Mouse (Mus musculus) forebrain, embryonic 13.5 days (tissue): Measurements from ENCODE around the gene Trp53bp1. TPM values are rescaled to one million over a fixed set of nuclear protein-coding genes. Genes with fewer than 3 reads are reported as not detected.

Experiments
- ATAC-seq: fragments of 200-750 bp; cut with Nextera tagmentation; 2 replicates; pipeline ENCODE4 v1.8.0; 2017
- H3K27ac ChIP-seq: fragments of 300-500 bp; sonication (generic); 2 replicates; pipeline ENCODE4 v1.5.1; 2015; ENCODE audit warnings: inconsistent platforms, mild to moderate bottlenecking, moderate library complexity
- H3K27me3 ChIP-seq: fragments of 300-500 bp; sonication (generic); 2 replicates; pipeline ENCODE4 v1.6.1; 2015; ENCODE audit warnings: mild to moderate bottlenecking, inconsistent platforms
- H3K36me3 ChIP-seq: fragments of 300-500 bp; sonication (generic); 2 replicates; pipeline ENCODE4 v1.6.1; 2015; ENCODE audit warnings: mild to moderate bottlenecking, inconsistent platforms; ENCODE audit not compliant: poor library complexity, severe bottlenecking
- H3K4me1 ChIP-seq: fragments of 300-500 bp; sonication (generic); 2 replicates; pipeline ENCODE4 v1.6.1; 2015; ENCODE audit warnings: inconsistent platforms
- H3K4me2 ChIP-seq: fragments of 300-500 bp; sonication (generic); 2 replicates; pipeline ENCODE4 v1.6.1; 2015; ENCODE audit warnings: inconsistent platforms, mild to moderate bottlenecking, moderate library complexity
- H3K4me3 ChIP-seq: fragments of 300-500 bp; sonication (generic); 2 replicates; pipeline ENCODE4 v1.5.1; 2015; ENCODE audit warnings: mild to moderate bottlenecking, inconsistent platforms
- H3K9ac ChIP-seq: fragments of 300-500 bp; sonication (generic); 2 replicates; pipeline ENCODE4 v1.6.1; 2015; ENCODE audit warnings: mild to moderate bottlenecking, inconsistent platforms
- H3K9me3 ChIP-seq: fragments of 300-500 bp; sonication (generic); replicated peaks from 2 replicates; pipeline ENCODE4 v1.6.1; 2016; ENCODE audit warnings: inconsistent platforms
- WGBS: fragments of 180-500 bp; shearing (Covaris S2); methylation state at CpG from one replicate; pipeline ENCODE4 v1.1.7; 2015; 5-methylcytosine and 5-hydroxymethylcytosine counted together
- polyA plus RNA-seq: library from polyadenylated mRNA; unstranded; fragments of >200 nt; fragmentation: Nextera tagmentation; extraction: Ambion mirVana; gene quantifications from 2 replicates; pipeline ENCODE4 v1.2.1, GENCODE M21; 2015

Trp53bp1 gene
- polyA plus RNA-seq = 179 and 204 TPM in 2 replicates

DNA sequence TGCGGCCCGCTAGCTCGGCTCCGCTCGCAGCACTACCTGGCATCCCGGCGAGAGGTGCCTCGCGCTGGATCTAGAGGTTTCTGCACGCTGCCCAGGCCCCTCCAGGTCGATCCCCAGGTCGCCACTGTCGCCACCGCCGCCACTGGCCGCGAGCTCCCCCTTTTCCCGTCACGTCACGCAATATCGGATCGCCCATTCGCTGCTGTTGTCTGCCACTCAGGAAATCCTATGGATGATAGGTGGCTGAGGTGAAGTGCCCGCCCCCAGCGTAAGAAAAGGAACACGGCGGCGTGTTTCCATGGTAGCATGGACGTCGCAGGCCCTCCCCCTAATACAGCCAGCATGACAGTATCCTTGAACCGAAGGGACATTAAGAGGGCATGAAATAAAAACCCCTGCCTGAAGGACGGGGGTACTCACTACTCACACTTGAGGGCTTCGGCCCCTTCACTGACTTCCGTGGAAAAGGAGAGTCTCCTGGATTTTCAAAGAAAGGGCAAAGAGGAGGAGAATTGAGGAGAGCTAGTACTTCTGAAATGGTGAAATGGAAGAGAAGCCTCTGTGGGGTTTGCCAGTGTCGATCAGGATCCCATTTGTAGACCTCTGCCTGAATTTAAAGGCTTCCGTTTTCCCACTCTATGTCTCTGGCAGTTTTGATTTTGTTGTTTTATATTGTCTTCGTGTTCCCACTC is at the start of gene Trp53bp1:
Gene Trp53bp1, minus strand, starts transcription at position 172 of the 692 bp plus-strand sequence.
- peak within 1 kb of the TSS; percentile 88 for H3K9ac ChIP-seq
- no peaks in the 10 kb centered on the region for H3K27me3 ChIP-seq
- peaks cover 48% of the 10 kb centered on the region for H3K4me1 ChIP-seq
- peak within 1 kb of the TSS; percentile 72 for H3K4me2 ChIP-seq
- no peaks in the 10 kb centered on the region for H3K9me3 ChIP-seq
- H3K4me3 ChIP-seq = peak within 1 kb of the TSS; percentile 87
- H3K27ac ChIP-seq = peak within 1 kb of the TSS; percentile 94
- WGBS = under 1% methylated on average over 37 of the region's 37 CpGs
- H3K36me3 ChIP-seq = peaks cover 36% of the 10 kb centered on the region
- peak; percentile 99 for ATAC-seq

DNA sequence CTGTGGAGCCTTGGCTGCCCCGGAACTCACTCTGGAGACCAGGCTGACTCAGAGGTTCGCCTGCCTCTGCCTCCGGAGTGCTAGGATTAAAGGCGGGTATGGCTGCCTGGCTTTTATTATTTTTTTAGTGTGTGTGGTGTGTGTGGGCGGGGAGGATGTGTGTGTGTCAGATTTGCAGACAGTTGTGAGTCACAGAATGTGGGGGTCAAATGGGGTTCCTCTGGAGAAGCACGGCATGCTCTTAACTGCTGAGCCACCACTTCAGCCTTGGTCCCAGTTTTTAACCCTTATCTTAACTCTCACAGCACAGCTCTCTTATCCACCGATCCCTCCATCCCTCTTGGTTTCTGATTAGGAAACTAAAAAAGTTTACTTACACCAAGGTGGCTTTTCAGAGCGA is 45.1 kb upstream of the Trp53bp1 start:
- H3K4me1 ChIP-seq = no peaks in the 10 kb centered on the region
- 87% methylated on average over 8 of the region's 8 CpGs for WGBS
- H3K4me3 ChIP-seq = no peak overlapping the region
- H3K9ac ChIP-seq = no peak overlapping the region
- ATAC-seq = no peak
- H3K9me3 ChIP-seq = no peaks in the 10 kb centered on the region
- H3K27ac ChIP-seq = no peak overlapping the region
- no peak overlapping the region for H3K4me2 ChIP-seq
- H3K36me3 ChIP-seq = peaks cover 20% of the 10 kb centered on the region
- H3K27me3 ChIP-seq = no peaks in the 10 kb centered on the region

DNA sequence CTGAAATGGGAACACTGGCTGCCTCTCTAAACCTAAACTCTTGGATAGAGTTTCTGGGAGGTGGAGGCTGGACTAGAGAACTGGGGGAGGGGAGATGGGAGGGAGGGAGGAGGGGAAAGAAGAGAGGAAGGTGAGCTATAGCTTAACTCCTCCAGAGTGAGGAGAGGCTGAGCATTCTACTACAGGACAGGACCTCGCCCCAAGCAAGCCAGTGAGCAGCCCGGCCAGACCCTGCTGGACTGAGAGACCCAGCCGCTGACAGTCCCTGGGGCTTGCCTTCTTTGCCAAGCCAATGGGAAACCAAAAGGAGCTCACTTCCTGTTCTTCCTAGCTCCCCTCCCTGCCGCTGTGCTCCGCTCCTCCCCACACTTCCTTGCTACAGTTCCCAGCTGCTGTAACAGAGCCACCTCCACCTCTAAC is 37.8 kb upstream of the Trp53bp1 start:
- Histone ChIP-seq H3K4me3 (no peak overlapping the region), H3K9me3 (no peaks in the 10 kb centered on the region), H3K9ac (no peak overlapping the region), H3K4me2 (no peak overlapping the region), H3K27ac (no peak overlapping the region), H3K27me3 (no peaks in the 10 kb centered on the region), H3K36me3 (peaks cover 65% of the 10 kb centered on the region), H3K4me1 (no peaks in the 10 kb centered on the region)
- WGBS = 61% methylated on average over 5 of the region's 5 CpGs
- no peak for ATAC-seq

DNA sequence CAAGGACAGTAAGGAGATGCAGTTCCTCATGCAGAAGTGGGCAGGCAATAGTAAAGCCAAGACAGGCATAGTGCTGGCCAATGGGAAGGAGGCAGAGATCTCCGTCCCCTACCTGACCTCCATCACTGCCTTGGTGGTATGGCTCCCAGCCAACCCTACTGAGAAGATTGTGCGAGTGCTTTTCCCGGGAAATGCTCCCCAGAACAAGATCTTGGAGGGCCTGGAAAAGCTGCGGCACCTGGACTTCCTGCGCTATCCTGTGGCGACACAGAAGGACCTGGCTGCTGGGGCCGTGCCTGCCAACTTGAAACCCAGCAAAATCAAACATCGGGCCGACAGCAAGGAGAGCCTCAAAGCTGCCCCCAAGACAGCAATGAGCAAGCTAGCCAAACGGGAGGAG is 28.8 kb upstream of the Trp53bp1 start:
- no peaks in the 10 kb centered on the region for H3K27me3 ChIP-seq
- H3K4me2 ChIP-seq = no peak overlapping the region
- no peak for ATAC-seq
- H3K4me1 ChIP-seq = peaks cover 34% of the 10 kb centered on the region
- peaks cover 66% of the 10 kb centered on the region for H3K36me3 ChIP-seq
- H3K9ac ChIP-seq = no peak overlapping the region
- H3K27ac ChIP-seq = no peak overlapping the region
- H3K4me3 ChIP-seq = no peak overlapping the region
- WGBS = 91% methylated on average over 10 of the region's 10 CpGs
- no peaks in the 10 kb centered on the region for H3K9me3 ChIP-seq

DNA sequence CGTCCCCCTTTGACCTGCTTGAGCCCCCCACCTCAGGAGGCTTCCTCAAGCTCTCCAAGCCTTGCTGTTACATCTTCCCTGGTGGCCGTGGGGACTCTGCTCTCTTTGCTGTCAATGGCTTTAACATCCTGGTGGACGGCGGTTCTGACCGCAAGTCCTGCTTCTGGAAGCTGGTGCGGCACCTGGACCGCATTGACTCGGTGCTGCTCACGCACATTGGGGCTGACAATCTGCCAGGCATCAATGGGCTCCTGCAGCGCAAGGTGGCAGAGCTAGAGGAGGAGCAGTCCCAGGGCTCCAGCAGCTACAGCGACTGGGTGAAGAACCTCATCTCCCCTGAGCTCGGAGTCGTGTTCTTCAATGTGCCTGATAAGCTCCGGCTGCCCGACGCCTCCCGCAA is 28.3 kb upstream of the Trp53bp1 start:
- ATAC-seq = no peak
- no peak overlapping the region for H3K4me3 ChIP-seq
- H3K4me2 ChIP-seq = no peak overlapping the region
- H3K27me3 ChIP-seq = no peaks in the 10 kb centered on the region
- 91% methylated on average over 17 of the region's 17 CpGs for WGBS
- no peak overlapping the region for H3K9ac ChIP-seq
- H3K4me1 ChIP-seq = peaks cover 39% of the 10 kb centered on the region
- H3K27ac ChIP-seq = no peak overlapping the region
- no peaks in the 10 kb centered on the region for H3K9me3 ChIP-seq
- peaks cover 60% of the 10 kb centered on the region for H3K36me3 ChIP-seq

DNA sequence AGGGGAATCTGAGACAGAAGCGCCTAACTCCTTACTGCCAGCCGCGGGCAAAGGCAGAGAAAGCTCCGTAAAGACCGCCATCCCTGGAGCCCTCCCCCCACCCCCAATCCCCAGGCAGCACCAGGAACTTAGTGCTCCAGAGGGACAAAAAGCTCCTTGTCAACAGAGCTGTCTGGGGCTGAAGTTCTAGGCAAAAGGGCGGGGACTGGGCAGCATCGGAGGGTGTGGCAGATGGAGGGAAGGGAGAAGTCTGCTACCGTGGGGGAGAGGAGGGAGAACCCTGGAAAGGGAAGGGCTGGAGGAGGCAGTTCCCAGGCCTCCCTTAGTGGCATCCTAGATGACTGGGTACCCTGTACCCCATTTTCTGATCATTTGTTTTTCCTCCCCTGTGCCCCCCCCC is 26.9 kb upstream of the Trp53bp1 start:
- WGBS = 8% methylated on average over 8 of the region's 8 CpGs
- peaks cover 49% of the 10 kb centered on the region for H3K4me1 ChIP-seq
- H3K9ac ChIP-seq = 0 out of 2 replicates have a peak overlapping the region, but pooled peaks have one; percentile 26
- H3K27me3 ChIP-seq = no peaks in the 10 kb centered on the region
- peaks cover 47% of the 10 kb centered on the region for H3K36me3 ChIP-seq
- H3K9me3 ChIP-seq = no peaks in the 10 kb centered on the region
- no peak for ATAC-seq
- H3K4me2 ChIP-seq = peak overlapping the region; percentile 86
- H3K4me3 ChIP-seq = peak overlapping the region; percentile 48
- H3K27ac ChIP-seq = no peak overlapping the region

DNA sequence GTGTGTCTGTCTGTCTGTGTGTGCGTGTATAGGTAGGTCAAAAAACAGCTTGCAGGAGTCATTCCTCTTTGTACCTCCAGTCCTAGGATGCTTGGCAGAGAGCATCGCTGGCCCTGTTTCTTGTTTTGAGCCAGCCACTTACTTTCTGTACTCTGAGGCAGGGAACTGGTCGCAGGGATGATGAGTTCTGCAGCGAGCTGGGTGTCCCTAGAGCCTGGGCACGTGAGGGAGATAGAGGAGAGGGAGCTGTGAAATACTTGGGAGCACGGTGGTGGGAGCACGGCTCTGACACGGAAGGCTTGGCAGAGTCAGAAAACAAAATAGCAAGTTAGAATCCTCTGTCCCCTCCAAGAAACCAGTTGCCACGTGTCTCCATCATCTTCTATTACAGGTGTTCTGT is 26.5 kb upstream of the Trp53bp1 start:
- 7% methylated on average over 9 of the region's 9 CpGs for WGBS
- peak overlapping the region; percentile 48 for H3K4me3 ChIP-seq
- ATAC-seq = no peak
- no peaks in the 10 kb centered on the region for H3K27me3 ChIP-seq
- H3K9me3 ChIP-seq = no peaks in the 10 kb centered on the region
- H3K4me1 ChIP-seq = peaks cover 49% of the 10 kb centered on the region
- peak overlapping the region; percentile 40; the same call in 1 of the 2 replicates for H3K27ac ChIP-seq
- peaks cover 42% of the 10 kb centered on the region for H3K36me3 ChIP-seq
- peak overlapping the region; percentile 26; the same call in 1 of the 2 replicates for H3K9ac ChIP-seq
- H3K4me2 ChIP-seq = peak overlapping the region; percentile 86

DNA sequence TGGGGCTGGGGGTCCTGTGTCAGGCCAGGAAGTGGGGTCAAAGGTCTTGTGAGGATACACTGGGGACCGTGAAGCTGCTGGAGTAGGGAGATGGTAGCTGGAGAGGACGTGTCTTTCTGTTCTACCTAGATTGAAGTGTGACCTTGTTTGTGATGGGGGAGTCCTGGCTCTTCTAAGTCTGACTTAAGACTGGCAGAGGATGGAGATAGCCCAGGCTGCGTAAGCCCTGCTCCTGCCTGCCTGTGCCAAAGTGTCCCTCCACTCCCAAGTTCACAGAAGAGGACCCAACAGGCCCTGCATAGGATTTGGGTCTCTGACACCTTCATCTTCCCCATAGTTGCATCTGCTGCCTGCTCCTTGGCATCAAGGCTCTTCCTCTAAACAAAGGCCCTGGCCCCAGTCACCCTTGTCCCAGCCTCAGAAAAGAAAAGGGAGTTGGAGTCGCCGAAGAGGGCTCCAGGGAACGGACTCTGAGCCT is 25.6 kb upstream of the Trp53bp1 start:
- WGBS = 14% methylated on average over 6 of the region's 6 CpGs
- no peaks in the 10 kb centered on the region for H3K9me3 ChIP-seq
- no peaks in the 10 kb centered on the region for H3K27me3 ChIP-seq
- H3K4me3 ChIP-seq = peak overlapping the region; percentile 48
- H3K9ac ChIP-seq = peak overlapping the region; percentile 63
- peak overlapping the region; percentile 79 for H3K27ac ChIP-seq
- peak overlapping the region; percentile 86 for H3K4me2 ChIP-seq
- ATAC-seq = 0 out of 2 replicates have a peak, but pooled peaks have one; percentile 0
- H3K4me1 ChIP-seq = peaks cover 49% of the 10 kb centered on the region
- peaks cover 33% of the 10 kb centered on the region for H3K36me3 ChIP-seq

DNA sequence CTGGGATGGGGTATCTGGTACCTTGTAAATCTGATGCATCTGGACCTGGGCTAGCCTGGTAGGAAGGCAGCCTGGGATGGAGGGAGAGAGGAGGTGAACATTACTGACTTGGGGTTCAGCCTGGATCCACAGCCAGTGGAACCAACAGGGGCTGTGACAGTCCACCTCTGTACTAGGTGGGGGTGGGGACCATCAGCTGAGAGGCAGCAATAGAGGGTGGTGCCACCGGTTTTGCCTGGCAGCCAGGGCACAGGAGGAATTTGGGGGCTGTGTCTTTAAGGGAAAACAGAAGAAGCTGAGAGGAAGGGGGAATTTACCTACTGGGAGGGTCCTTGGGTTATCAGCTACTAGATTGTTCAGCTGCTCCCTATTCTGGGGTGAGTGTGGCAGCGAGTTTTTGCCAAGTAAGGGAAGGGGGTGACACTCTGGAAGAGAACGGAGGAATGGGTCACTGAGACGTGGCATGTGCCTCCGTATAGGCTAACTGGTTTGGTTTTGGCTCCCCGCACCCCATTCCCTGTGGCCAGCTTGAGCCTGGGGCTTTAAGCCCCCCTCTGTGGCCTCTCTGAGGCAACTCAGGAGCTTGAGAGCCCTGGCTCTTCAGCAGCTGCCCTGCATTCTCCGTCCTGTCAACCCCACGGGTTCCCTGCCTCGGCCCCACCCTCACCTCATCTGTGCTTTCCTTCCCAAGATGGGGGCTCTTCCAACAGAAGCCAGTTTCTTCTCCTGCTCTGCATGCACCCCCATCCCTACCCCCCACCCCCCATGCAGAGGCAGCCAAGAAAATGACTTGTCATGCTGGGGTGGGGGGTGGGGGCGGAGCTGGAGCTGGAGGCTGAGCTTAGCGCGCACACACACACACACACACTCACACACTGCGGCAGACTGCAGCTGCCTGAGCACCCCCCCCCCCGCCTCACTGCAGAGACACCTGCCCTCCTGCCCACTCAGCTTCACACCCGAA is 24.7 kb upstream of the Trp53bp1 start:
- 0% methylated on average over 15 of the region's 15 CpGs for WGBS
- Histone ChIP-seq H3K4me3 (peak overlapping the region; percentile 48), H3K4me1 (peaks cover 52% of the 10 kb centered on the region), H3K27ac (peak overlapping the region; percentile 79), H3K27me3 (no peaks in the 10 kb centered on the region), H3K9me3 (no peaks in the 10 kb centered on the region), H3K36me3 (peaks cover 24% of the 10 kb centered on the region), H3K9ac (peak overlapping the region; percentile 63), H3K4me2 (peak overlapping the region; percentile 86)
- peak; percentile 65 for ATAC-seq

DNA sequence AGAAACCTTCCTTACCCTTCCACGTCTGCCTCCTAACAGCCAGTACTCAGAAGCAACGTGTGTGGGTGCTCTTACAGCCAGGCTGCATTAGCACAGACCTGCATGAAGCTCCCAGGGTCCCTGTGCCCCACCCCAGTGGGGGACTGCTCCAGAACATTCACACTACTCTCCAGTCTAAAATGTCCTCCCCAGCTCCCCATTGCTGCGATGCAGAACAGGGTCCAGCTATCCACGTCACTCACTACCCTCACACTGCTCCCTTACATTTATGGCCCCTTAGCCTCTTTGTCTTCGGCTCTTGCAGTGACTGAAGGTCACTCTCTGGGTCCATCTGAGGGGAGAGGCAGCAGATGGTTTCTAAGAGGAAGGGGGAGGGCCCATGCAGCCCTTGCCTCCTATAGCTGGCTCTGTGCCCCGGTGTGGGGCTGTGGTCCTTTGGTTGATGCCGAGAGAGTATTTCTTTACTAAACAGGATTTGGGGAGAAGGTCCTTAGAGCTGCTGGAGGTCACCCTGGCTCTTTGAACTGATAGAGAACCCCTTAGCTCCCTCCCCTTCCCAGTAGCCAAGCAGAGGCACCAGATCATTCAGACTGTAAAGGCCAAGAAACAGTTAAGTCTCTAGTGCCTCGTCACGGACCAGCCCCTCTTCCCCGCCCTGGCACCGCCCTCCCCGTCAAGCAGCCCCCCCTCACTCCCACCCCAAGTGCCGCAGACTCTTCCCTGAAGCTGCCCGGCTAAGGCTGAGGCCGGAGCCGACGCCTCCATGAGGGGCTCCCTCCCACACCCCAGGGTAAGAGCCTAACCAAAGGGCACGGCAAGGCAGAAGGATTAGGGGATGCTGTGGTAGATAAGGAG is 23.8 kb upstream of the Trp53bp1 start:
- ATAC-seq = peak; percentile 80
- Histone ChIP-seq H3K4me3 (peak overlapping the region; percentile 48), H3K27ac (peak overlapping the region; percentile 79), H3K9ac (peak overlapping the region; percentile 63), H3K4me2 (peak overlapping the region; percentile 86), H3K9me3 (no peaks in the 10 kb centered on the region), H3K4me1 (peaks cover 61% of the 10 kb centered on the region), H3K27me3 (no peaks in the 10 kb centered on the region), H3K36me3 (peaks cover 15% of the 10 kb centered on the region)
- WGBS = 1% methylated on average over 18 of the region's 18 CpGs

DNA sequence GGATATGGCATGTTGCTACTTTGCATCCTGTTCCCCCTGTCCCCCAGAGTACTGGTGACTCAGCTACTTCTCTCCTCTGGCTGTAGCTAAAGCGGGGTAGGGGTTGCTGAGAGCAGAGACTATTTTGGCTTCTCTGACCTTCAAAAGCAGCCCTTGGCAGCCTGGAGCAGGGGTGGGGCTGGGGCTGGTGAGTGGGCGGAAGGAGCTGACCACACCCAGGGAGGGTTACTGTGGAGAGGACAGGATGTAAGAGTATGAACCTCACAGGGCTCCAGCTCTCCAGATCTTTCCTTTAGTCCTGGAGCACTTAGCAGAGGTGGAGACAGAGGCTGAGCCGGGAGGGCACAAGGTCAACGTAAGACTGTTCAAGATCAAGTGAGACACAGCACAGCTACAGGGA is 23.0 kb upstream of the Trp53bp1 start:
- Histone ChIP-seq H3K4me3 (peak overlapping the region; percentile 48; the same call in 1 of the 2 replicates), H3K27ac (peak overlapping the region; percentile 79), H3K4me1 (peaks cover 65% of the 10 kb centered on the region)

More for the DNA sequence above, 23.0 kb upstream of the Trp53bp1 start:
- 0 out of 2 replicates have a peak overlapping the region, but pooled peaks have one; percentile 24 for H3K9ac ChIP-seq
- H3K9me3 ChIP-seq = no peaks in the 10 kb centered on the region
- WGBS = 51% methylated on average over 4 of the region's 4 CpGs
- ATAC-seq = no peak
- H3K27me3 ChIP-seq = no peaks in the 10 kb centered on the region
- peak overlapping the region; percentile 86 for H3K4me2 ChIP-seq
- H3K36me3 ChIP-seq = peaks cover 7% of the 10 kb centered on the region
